Comparison of ENCODE assay signal across 14 mouse cellular contexts in the genomic region with DNA sequence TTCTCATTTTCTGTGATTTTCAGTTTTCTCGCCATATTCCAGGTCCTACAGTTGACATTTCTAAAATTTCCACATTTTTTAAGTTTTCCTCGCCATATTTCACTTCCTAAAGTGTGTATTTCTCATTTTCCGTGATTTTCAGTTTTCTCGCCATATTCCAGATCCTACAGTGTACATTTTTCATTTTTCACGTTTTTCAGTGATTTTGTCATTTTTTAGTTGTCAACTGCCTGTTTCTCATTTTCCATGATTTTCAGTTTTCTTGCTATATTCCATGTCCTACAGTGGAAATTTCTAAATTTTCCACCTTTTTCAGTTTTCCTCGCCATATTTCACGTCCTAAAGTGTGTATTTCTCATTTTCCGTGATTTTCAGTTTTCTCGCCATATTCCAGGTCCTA. TPM values are rescaled to one million over a fixed set of nuclear protein-coding genes. Genes with fewer than 3 reads are reported as not detected.
DNase-seq lines count a peak whose midpoint lies in the region; ATAC-seq and TF ChIP-seq lines count a peak whose summit lies in the region.
"Not testable (repeated sequence)": the region's sequence is repeated elsewhere in the genome, so short reads cannot be mapped to it uniquely, and the experiment has no call there.
"Had no signal": no experiment of that assay in that cellular context is flagged by ENCODE, and none has a peak within 500 bp of the region (broad histone marks: within the 10 kb centered on the region; RNA-seq: fewer than 3 reads in every experiment).

No protein-coding gene starts in this region.

- not testable (repeated sequence) for H3K36me3 ChIP-seq in MEL (ENCODE audit: control insufficient read depth in 1 of 2, insufficient read depth in 2 of 2, low read length in 2 of 2); kidney, postnatal 0 days (ENCODE audit: insufficient read depth, low read length); neural tube, embryonic 11.5 days (ENCODE audit: control insufficient read depth, insufficient read depth, low read length)

- 76% methylated on average over 6 of the region's 9 CpGs for WGBS in kidney, postnatal 0 days
- WGBS in neural tube, embryonic 11.5 days: 79% methylated on average over 6 of the region's 9 CpGs

- peak; percentile 38 for ATAC-seq in erythroid progenitor cell, adult 5-6 weeks (replicated peaks; ENCODE audit: low FRiP score, poor library complexity, severe bottlenecking)
- peak; percentile 24 to 25 for ATAC-seq in hematopoietic stem cell, adult 5-6 weeks (replicated peaks in 1 of 2; ENCODE audit: insufficient read depth in 1 of 2, low FRiP score in 2 of 2, low TSS enrichment in 1 of 2, low read depth in 1 of 2, poor library complexity in 2 of 2, severe bottlenecking in 2 of 2)
- ATAC-seq in kidney, postnatal 0 days (replicated peaks; ENCODE audit: low FRiP score, low read depth): 0 out of 2 replicates have a peak, but pooled peaks have one; percentile 20
- peak; percentile 17; the same call in 1 of the 2 replicates for ATAC-seq in megakaryocyte, adult 5-6 weeks (ENCODE audit: poor library complexity, severe bottlenecking)
- peak; percentile 14; the same call in 1 of the 2 replicates for ATAC-seq in neural tube, embryonic 11.5 days (ENCODE audit: insufficient read depth, low FRiP score, low TSS enrichment)

- not testable (repeated sequence) for H3K27me3 ChIP-seq in MEL (ENCODE audit: control insufficient read depth in 1 of 2, insufficient read depth in 2 of 2, low read length in 2 of 2); kidney, postnatal 0 days (ENCODE audit: insufficient read depth, low read length); neural tube, embryonic 11.5 days (ENCODE audit: control insufficient read depth, insufficient read depth, low read length)

- H3K79me2 ChIP-seq in MEL (ENCODE audit: control insufficient read depth, insufficient read depth, low read length, poor library complexity): not testable (repeated sequence)

- H3K4me3 ChIP-seq in MEL (ENCODE audit: control insufficient read depth in 1 of 2, insufficient read depth in 1 of 2, low read depth in 2 of 2, low read length in 2 of 2); kidney, postnatal 0 days (replicated peaks; ENCODE audit: low read depth, low read length); neural tube, embryonic 11.5 days (ENCODE audit: low read depth, low read length): not testable (repeated sequence)

- H3K27ac ChIP-seq in MEL (ENCODE audit: control insufficient read depth, low read depth, low read length); kidney, postnatal 0 days; neural tube, embryonic 11.5 days (ENCODE audit: low read depth, low read length): not testable (repeated sequence)

- not testable (repeated sequence) for H3K9ac ChIP-seq in MEL (ENCODE audit: control insufficient read depth, low read depth, low read length, poor library complexity, severe bottlenecking); kidney, postnatal 0 days (ENCODE audit: low read depth, low read length); neural tube, embryonic 11.5 days (ENCODE audit: low read length)

- not testable (repeated sequence) for TF ChIP-seq POLR2A in MEL (IDR thresholded peaks at IDR 0.05; ENCODE audit: control insufficient read depth in 1 of 2, insufficient read depth in 1 of 2, low read depth in 1 of 2, low read length in 2 of 2, poor library complexity in 1 of 2)

- TF ChIP-seq RAD21 in MEL (IDR thresholded peaks at IDR 0.05; ENCODE audit: low read depth, low read length): not testable (repeated sequence)

- H3K9me3 ChIP-seq in MEL (replicated peaks; ENCODE audit: insufficient read depth, low read length); kidney, postnatal 0 days (replicated peaks; ENCODE audit: low read length); neural tube, embryonic 11.5 days (ENCODE audit: control insufficient read depth, low read length): not testable (repeated sequence)

- not testable (repeated sequence) for TF ChIP-seq EP300 in MEL (IDR thresholded peaks at IDR 0.05; ENCODE audit: low read depth in 1 of 2, low read length in 2 of 2)

- not testable (repeated sequence) for H3K4me1 ChIP-seq in MEL (ENCODE audit: control insufficient read depth in 1 of 2, insufficient read depth in 2 of 2, low read length in 2 of 2); kidney, postnatal 0 days (replicated peaks; ENCODE audit: insufficient read depth, low read length); neural tube, embryonic 11.5 days (ENCODE audit: control insufficient read depth, insufficient read depth, low read length)

- peak; percentile 67 for DNase-seq in MEL (ENCODE audit: low read depth, low spot score)
- DNase-seq in c-Kit-positive CD71-negative TER-119-negative erythroid progenitor cells, embryonic 14.5 days (ENCODE audit: low read depth): peak; percentile 7
- peak; percentile 16 for DNase-seq in kidney, postnatal 0 days (ENCODE audit: low spot score)
- DNase-seq in neural tube, embryonic 11.5 days (ENCODE audit: low spot score): peak; percentile 8
- DNase-seq in thymus, postnatal 0 days (ENCODE audit: low spot score): peak; percentile 13

- not testable (repeated sequence) for H3K4me2 ChIP-seq in kidney, postnatal 0 days (ENCODE audit: low read length); neural tube, embryonic 11.5 days (ENCODE audit: low read depth)

- not testable (repeated sequence) for TF ChIP-seq CTCF in MEL (IDR thresholded peaks at IDR 0.05 in 2 of 3, conservative IDR thresholded peaks at IDR 0.05 in 1 of 3; ENCODE audit: control insufficient read depth in 1 of 3, insufficient read depth in 1 of 3, low read depth in 2 of 3, low read length in 3 of 3, poor library complexity in 1 of 3, severe bottlenecking in 1 of 3); kidney, postnatal 0 days (IDR thresholded peaks at IDR 0.05; ENCODE audit: low read depth)

RNA-seq across cellular contexts. Expression of a gene that starts 4.1 kb away (rescaled TPM):
- total RNA-seq in MEL (2012; rRNA removed): 0.31 and 0.52 TPM in 2 replicates
- not detected for polyA plus RNA-seq in MEL (2012; ENCODE audit: insufficient read depth in 1 of 2, insufficient read length in 2 of 2, low read depth in 1 of 2, low replicate concordance in 2 of 2, missing spikeins in 1 of 2)
- total RNA-seq in erythroid progenitor cell, adult 5-6 weeks (2015; ENCODE audit: low replicate concordance): not detected in 2 replicates
- 4.9 TPM in 1 of 2 replicates, not detected in the other for total RNA-seq in erythroid progenitor cell, adult 5-6 weeks (2017; ENCODE audit: low replicate concordance)
- 3.3 TPM in 1 of 2 replicates, not detected in the other for total RNA-seq in hematopoietic stem cell, adult 5-6 weeks (2017)
- polyA plus RNA-seq in kidney, postnatal 0 days (2015; fragmentation: Nextera tagmentation; extraction: Ambion mirVana): not detected in 2 replicates
- total RNA-seq in megakaryocyte, adult 5-6 weeks (2015): 0.38 TPM in 1 of 2 replicates, not detected in the other
- not detected in 2 replicates for total RNA-seq in megakaryocyte, adult 5-6 weeks (2017)
- polyA plus RNA-seq in neural tube, embryonic 11.5 days (2014; fragmentation: Nextera tagmentation; extraction: Ambion mirVana): not detected in 2 replicates
- polyA plus RNA-seq in thymus, postnatal 0 days (2015; fragmentation: Nextera tagmentation; extraction: Ambion mirVana): 0.22 TPM in 1 of 2 replicates, not detected in the other
- total RNA-seq: adrenal gland, postnatal 14 days; heart, postnatal 36 days; left cerebral cortex, adult 8-10 months had no signal
- polyA plus RNA-seq: forebrain, embryonic 15.5 days; gonadal fat pad, adult 2 months; liver, postnatal 0 days had no signal

RNA-seq across cellular contexts. Expression of a gene that starts 5.7 kb away (rescaled TPM):
- total RNA-seq in MEL (2012; rRNA removed): 0.27 TPM in 1 of 2 replicates, not detected in the other
- polyA plus RNA-seq in MEL (2012; ENCODE audit: insufficient read depth in 1 of 2, insufficient read length in 2 of 2, low read depth in 1 of 2, low replicate concordance in 2 of 2, missing spikeins in 1 of 2): not detected
- not detected in 2 replicates for total RNA-seq in erythroid progenitor cell, adult 5-6 weeks (2015; ENCODE audit: low replicate concordance)
- total RNA-seq in erythroid progenitor cell, adult 5-6 weeks (2017; ENCODE audit: low replicate concordance): 0.51 TPM in 1 of 2 replicates, not detected in the other
- total RNA-seq in hematopoietic stem cell, adult 5-6 weeks (2017): 1.8 TPM in 1 of 2 replicates, not detected in the other
- polyA plus RNA-seq in kidney, postnatal 0 days (2015; fragmentation: Nextera tagmentation; extraction: Ambion mirVana): not detected in 2 replicates
- total RNA-seq in megakaryocyte, adult 5-6 weeks (2015): 0.60 TPM in 1 of 2 replicates, not detected in the other
- not detected in 2 replicates for total RNA-seq in megakaryocyte, adult 5-6 weeks (2017)
- not detected in 2 replicates for polyA plus RNA-seq in neural tube, embryonic 11.5 days (2014; fragmentation: Nextera tagmentation; extraction: Ambion mirVana)
- polyA plus RNA-seq in thymus, postnatal 0 days (2015; fragmentation: Nextera tagmentation; extraction: Ambion mirVana): not detected in 2 replicates
- total RNA-seq: heart, postnatal 36 days had no signal
- polyA plus RNA-seq: forebrain, embryonic 15.5 days; gonadal fat pad, adult 2 months; liver, postnatal 0 days had no signal

RNA-seq across cellular contexts. Expression of a gene that starts 6.5 kb away (rescaled TPM):
- not detected in 2 replicates for total RNA-seq in MEL (2012; rRNA removed)
- polyA plus RNA-seq in MEL (2012; ENCODE audit: insufficient read depth in 1 of 2, insufficient read length in 2 of 2, low read depth in 1 of 2, low replicate concordance in 2 of 2, missing spikeins in 1 of 2): not detected
- not detected in 2 replicates for total RNA-seq in erythroid progenitor cell, adult 5-6 weeks (2015; ENCODE audit: low replicate concordance)
- total RNA-seq in erythroid progenitor cell, adult 5-6 weeks (2017; ENCODE audit: low replicate concordance): not detected in 2 replicates
- not detected in 2 replicates for total RNA-seq in hematopoietic stem cell, adult 5-6 weeks (2017)
- not detected in 2 replicates for polyA plus RNA-seq in kidney, postnatal 0 days (2015; fragmentation: Nextera tagmentation; extraction: Ambion mirVana)
- total RNA-seq in megakaryocyte, adult 5-6 weeks (2015): 0.36 TPM in 1 of 2 replicates, not detected in the other
- not detected in 2 replicates for total RNA-seq in megakaryocyte, adult 5-6 weeks (2017)
- not detected in 2 replicates for polyA plus RNA-seq in neural tube, embryonic 11.5 days (2014; fragmentation: Nextera tagmentation; extraction: Ambion mirVana)
- not detected in 2 replicates for polyA plus RNA-seq in thymus, postnatal 0 days (2015; fragmentation: Nextera tagmentation; extraction: Ambion mirVana)
- total RNA-seq: adrenal gland, postnatal 14 days; heart, postnatal 36 days; left cerebral cortex, adult 8-10 months had no signal
- polyA plus RNA-seq: forebrain, embryonic 15.5 days; gonadal fat pad, adult 2 months; liver, postnatal 0 days had no signal

RNA-seq across cellular contexts. Expression of a gene that starts 8.2 kb away (rescaled TPM):
- total RNA-seq in MEL (2012; rRNA removed): not detected in 2 replicates
- polyA plus RNA-seq in MEL (2012; ENCODE audit: insufficient read depth in 1 of 2, insufficient read length in 2 of 2, low read depth in 1 of 2, low replicate concordance in 2 of 2, missing spikeins in 1 of 2): not detected
- not detected in 2 replicates for total RNA-seq in erythroid progenitor cell, adult 5-6 weeks (2015; ENCODE audit: low replicate concordance)
- total RNA-seq in erythroid progenitor cell, adult 5-6 weeks (2017; ENCODE audit: low replicate concordance): 1.3 TPM in 1 of 2 replicates, not detected in the other
- total RNA-seq in hematopoietic stem cell, adult 5-6 weeks (2017): not detected in 2 replicates
- polyA plus RNA-seq in kidney, postnatal 0 days (2015; fragmentation: Nextera tagmentation; extraction: Ambion mirVana): not detected in 2 replicates
- 1.4 TPM in 1 of 2 replicates, not detected in the other for total RNA-seq in megakaryocyte, adult 5-6 weeks (2015)
- not detected in 2 replicates for total RNA-seq in megakaryocyte, adult 5-6 weeks (2017)
- not detected in 2 replicates for polyA plus RNA-seq in neural tube, embryonic 11.5 days (2014; fragmentation: Nextera tagmentation; extraction: Ambion mirVana)
- not detected in 2 replicates for polyA plus RNA-seq in thymus, postnatal 0 days (2015; fragmentation: Nextera tagmentation; extraction: Ambion mirVana)
- total RNA-seq: adrenal gland, postnatal 14 days; heart, postnatal 36 days; left cerebral cortex, adult 8-10 months had no signal
- polyA plus RNA-seq: forebrain, embryonic 15.5 days; gonadal fat pad, adult 2 months; liver, postnatal 0 days had no signal

RNA-seq across cellular contexts. Expression of a gene that starts 9.9 kb away (rescaled TPM):
- 2.1 and 2.4 TPM in 2 replicates for total RNA-seq in MEL (2012; rRNA removed)
- polyA plus RNA-seq in MEL (2012; ENCODE audit: insufficient read depth in 1 of 2, insufficient read length in 2 of 2, low read depth in 1 of 2, low replicate concordance in 2 of 2, missing spikeins in 1 of 2): under 1 TPM in 1 of 2 experiments, not detected in 1; 0.18 TPM
- not detected in 2 replicates for total RNA-seq in erythroid progenitor cell, adult 5-6 weeks (2015; ENCODE audit: low replicate concordance)
- 18.1 and 20.0 TPM in 2 replicates for total RNA-seq in erythroid progenitor cell, adult 5-6 weeks (2017; ENCODE audit: low replicate concordance)
- total RNA-seq in hematopoietic stem cell, adult 5-6 weeks (2017): 0.75 and 3.6 TPM in 2 replicates
- polyA plus RNA-seq in kidney, postnatal 0 days (2015; fragmentation: Nextera tagmentation; extraction: Ambion mirVana): 0.24 TPM in 1 of 2 replicates, not detected in the other
- 2.0 TPM in 1 of 2 replicates, not detected in the other for total RNA-seq in megakaryocyte, adult 5-6 weeks (2015)
- not detected in 2 replicates for total RNA-seq in megakaryocyte, adult 5-6 weeks (2017)
- polyA plus RNA-seq in neural tube, embryonic 11.5 days (2014; fragmentation: Nextera tagmentation; extraction: Ambion mirVana): not detected in 2 replicates
- polyA plus RNA-seq in thymus, postnatal 0 days (2015; fragmentation: Nextera tagmentation; extraction: Ambion mirVana): 0.21 TPM in 1 of 2 replicates, not detected in the other
- polyA plus RNA-seq: forebrain, embryonic 15.5 days; gonadal fat pad, adult 2 months; liver, postnatal 0 days had no signal

Comparison
In these comparisons a context has a peak if more than half of its experiments do, and no peak if none do; other contexts are left out.
1. DNase-seq: peak in every context shown above with its lines; median percentile 67 in MEL; 16 in kidney, postnatal 0 days; 13 in thymus, postnatal 0 days; 8 in neural tube, embryonic 11.5 days; 7 in c-Kit-positive CD71-negative TER-119-negative erythroid progenitor cells, embryonic 14.5 days.